Mouse (Mus musculus) E14TG2a.4 (cell line): ENCODE results near the gene Nt5dc3.

ENCODE experiments used
- H3K27me3 ChIP-seq: 2 replicates; pipeline ENCODE4 v1.6.1; 2014; ENCODE audit warnings: low read length, control low read depth; ENCODE audit not compliant: insufficient read depth
- H3K36me3 ChIP-seq: 2 replicates; pipeline ENCODE4 v1.6.1; 2014; ENCODE audit warnings: low read length, control low read depth; ENCODE audit not compliant: insufficient read depth
- H3K4me1 ChIP-seq: replicated peaks from 2 replicates; pipeline ENCODE4 v1.6.1; 2014; ENCODE audit warnings: low read depth, low read length, control low read depth
- H3K4me3 ChIP-seq: replicated peaks from 2 replicates; pipeline ENCODE4 v1.5.1; 2014; ENCODE audit warnings: mild to moderate bottlenecking, low read length
- H3K9me3 ChIP-seq: 2 replicates; pipeline ENCODE4 v1.6.1; 2014; ENCODE audit warnings: low read length, control low read depth
- CTCF ChIP-seq: conservative IDR thresholded peaks from 2 replicates; pipeline ENCODE4 v1.5.1; 2014; ENCODE audit warnings: low read length
- NANOG ChIP-seq: IDR thresholded peaks from 2 replicates; pipeline ENCODE4 v1.6.1; 2014; ENCODE audit warnings: borderline replicate concordance, low read length, mixed read lengths
- POU5F1 ChIP-seq: IDR thresholded peaks from 2 replicates; pipeline ENCODE4 v1.6.1; 2014; ENCODE audit warnings: low read length, borderline replicate concordance

The Nt5dc3 gene

DNA sequence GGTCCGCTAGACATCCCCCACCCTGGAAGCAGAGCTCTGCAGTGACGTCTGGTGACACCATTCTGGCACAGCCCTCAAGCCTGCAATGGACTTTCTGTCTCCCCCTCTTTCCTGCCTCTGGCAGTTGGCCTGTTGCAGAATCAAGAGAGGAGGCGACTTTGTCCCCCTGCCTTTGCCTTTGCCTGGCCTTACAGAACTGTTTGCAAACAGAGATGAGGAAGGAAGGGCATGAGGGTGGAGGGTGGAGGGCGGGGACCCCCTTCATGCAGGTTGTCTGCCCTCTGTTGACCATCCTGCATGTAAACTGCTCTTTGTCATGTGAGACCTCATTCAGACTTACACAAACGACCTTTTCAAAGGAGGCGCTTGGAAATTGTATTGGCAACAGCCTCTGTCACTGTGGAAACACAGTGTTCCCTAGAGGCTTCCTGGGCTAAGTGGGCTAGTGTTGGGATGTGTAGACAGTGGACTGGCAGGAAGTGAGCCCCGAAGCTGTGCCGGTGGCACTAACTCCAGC lies 40.9 kb downstream of the Nt5dc3 start:
- H3K27me3 ChIP-seq: no peaks in the 10 kb centered on the region
- peaks cover 80% of the 10 kb centered on the region for H3K36me3 ChIP-seq
- TF ChIP-seq NANOG (no peak), POU5F1 (no peak), CTCF (no peak)
- no peak overlapping the region for H3K4me3 ChIP-seq
- H3K9me3 ChIP-seq: no peaks in the 10 kb centered on the region
- peaks cover 37% of the 10 kb centered on the region for H3K4me1 ChIP-seq

DNA sequence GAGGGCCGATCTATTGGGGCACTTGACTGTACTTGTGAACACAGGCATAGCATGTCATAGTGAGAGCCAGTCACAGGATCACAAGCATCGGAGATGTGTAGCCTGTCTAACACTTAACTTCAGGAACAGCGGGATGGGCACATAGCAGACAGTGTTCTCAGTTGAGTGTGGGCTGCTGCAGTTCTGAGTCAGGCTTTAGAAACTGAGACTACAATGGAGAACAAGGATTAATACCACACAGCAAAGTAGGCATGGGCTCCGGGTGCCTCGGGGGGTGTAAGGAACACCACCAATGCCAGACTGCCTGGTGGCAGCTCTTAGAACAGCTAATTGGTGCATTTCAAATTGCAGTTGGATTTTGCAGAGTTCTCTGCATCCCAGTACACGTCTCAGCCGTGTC lies 42.2 kb downstream of the Nt5dc3 start:
- Histone ChIP-seq H3K9me3 (no peaks in the 10 kb centered on the region), H3K27me3 (no peaks in the 10 kb centered on the region), H3K36me3 (peaks cover 81% of the 10 kb centered on the region), H3K4me1 (peaks cover 37% of the 10 kb centered on the region), H3K4me3 (no peak overlapping the region)
- no peak for TF ChIP-seq NANOG
- no peak for TF ChIP-seq POU5F1
- no peak for TF ChIP-seq CTCF

DNA sequence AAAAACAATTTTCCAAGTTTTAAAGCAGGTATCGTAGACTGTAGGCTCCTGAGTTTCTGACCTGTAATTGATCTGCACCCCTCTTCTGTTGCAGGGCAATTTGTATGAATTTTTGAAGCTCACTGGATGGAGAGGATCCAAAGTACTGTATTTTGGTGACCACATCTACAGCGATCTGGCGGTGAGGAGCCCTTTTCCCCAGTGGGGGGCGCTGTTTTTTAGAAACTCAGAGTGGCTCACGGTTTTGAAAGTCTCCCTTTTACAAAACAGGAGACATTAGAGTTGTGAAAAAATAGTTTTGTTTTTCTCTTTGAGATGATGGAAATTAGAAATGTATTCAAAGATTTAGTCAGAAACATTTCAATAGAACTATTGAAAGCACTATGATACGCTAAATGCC lies 45.3 kb downstream of the Nt5dc3 start:
- Histone ChIP-seq H3K9me3 (no peaks in the 10 kb centered on the region), H3K27me3 (no peaks in the 10 kb centered on the region), H3K4me1 (peaks cover 30% of the 10 kb centered on the region), H3K4me3 (no peak overlapping the region), H3K36me3 (peaks cover 87% of the 10 kb centered on the region)
- TF ChIP-seq NANOG: no peak
- TF ChIP-seq CTCF: peak; percentile 75
- TF ChIP-seq POU5F1: no peak

DNA sequence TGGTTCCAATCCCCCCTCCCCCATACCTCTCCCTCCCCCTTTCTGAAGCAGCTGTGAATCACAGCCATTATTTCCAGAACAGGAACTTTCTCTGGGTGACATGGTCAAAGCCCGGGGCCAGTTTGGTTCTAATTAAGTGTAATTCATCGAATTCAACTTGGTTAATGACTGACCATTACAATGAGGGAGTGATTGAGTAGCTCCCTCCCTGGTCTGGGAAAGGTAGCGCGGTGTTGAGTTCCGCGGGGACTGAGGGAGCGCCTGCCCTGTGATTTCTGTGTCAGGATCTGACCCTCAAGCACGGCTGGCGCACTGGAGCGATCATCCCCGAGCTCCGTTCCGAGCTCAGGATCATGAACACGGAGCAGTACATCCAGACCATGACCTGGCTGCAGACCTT lies 46.1 kb downstream of the Nt5dc3 start:
- H3K9me3 ChIP-seq: no peaks in the 10 kb centered on the region
- peaks cover 23% of the 10 kb centered on the region for H3K4me1 ChIP-seq
- H3K27me3 ChIP-seq: no peaks in the 10 kb centered on the region
- TF ChIP-seq POU5F1: no peak
- no peak for TF ChIP-seq NANOG
- no peak for TF ChIP-seq CTCF
- no peak overlapping the region for H3K4me3 ChIP-seq
- H3K36me3 ChIP-seq: peaks cover 80% of the 10 kb centered on the region

DNA sequence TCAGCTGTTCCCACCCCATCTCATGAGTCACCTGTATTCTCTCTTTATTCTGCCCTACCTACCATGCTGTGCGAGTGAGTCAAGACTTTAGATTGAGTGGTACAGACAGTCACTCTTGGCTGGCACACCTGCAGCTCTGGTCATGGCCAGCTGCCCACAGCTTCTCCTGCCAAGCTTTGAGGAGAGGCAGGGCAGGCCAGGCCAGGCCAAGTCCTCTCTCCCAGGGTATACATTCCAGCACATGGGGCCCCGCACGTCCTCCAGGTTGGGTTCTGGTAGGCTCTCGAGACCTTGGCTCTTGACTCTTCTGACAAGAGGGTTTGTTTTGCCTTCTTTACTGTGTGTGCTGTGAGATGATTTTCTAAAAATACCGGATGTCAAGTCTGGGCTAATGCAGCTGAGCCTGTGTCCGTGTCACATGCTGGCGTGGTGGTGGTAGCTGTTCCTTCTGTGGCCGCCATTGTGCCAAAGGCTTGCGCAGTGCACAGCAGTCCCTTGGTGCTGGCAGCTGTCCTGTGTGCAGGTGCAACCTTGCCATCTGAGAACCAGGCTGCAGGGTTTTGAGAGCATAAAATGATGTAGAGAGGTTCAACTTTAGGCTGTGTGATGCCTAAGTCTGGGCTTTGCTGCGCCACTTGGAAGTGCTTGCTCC lies 47.2 kb downstream of the Nt5dc3 start:
- Histone ChIP-seq H3K9me3 (no peaks in the 10 kb centered on the region), H3K27me3 (no peaks in the 10 kb centered on the region), H3K36me3 (peaks cover 71% of the 10 kb centered on the region), H3K4me3 (no peak overlapping the region), H3K4me1 (peaks cover 20% of the 10 kb centered on the region)
- TF ChIP-seq NANOG: no peak
- no peak for TF ChIP-seq CTCF
- TF ChIP-seq POU5F1: no peak

DNA sequence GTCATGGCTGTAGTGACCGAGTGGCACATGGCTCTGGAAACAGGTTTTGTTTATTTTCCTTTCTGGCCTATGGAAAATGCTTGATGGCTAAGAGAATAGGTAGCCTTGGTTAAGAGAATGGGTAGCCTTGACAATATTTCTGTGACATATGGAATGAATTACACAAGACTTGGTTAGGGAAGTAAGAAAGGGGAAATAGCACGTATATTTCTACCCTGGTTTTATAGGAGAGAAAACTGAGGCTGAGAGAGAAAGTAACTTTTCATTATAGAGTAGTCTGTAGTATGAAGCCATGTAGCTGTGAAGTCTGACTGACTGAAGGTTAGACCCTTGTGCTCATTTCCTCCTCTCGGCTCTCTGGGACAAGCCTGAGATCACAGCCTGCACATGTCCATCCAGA lies 48.1 kb downstream of the Nt5dc3 start:
- no peak overlapping the region for H3K4me3 ChIP-seq
- H3K27me3 ChIP-seq: no peaks in the 10 kb centered on the region
- peaks cover 71% of the 10 kb centered on the region for H3K36me3 ChIP-seq
- TF ChIP-seq NANOG (no peak), POU5F1 (no peak), CTCF (no peak)
- no peaks in the 10 kb centered on the region for H3K9me3 ChIP-seq
- peaks cover 26% of the 10 kb centered on the region for H3K4me1 ChIP-seq

DNA sequence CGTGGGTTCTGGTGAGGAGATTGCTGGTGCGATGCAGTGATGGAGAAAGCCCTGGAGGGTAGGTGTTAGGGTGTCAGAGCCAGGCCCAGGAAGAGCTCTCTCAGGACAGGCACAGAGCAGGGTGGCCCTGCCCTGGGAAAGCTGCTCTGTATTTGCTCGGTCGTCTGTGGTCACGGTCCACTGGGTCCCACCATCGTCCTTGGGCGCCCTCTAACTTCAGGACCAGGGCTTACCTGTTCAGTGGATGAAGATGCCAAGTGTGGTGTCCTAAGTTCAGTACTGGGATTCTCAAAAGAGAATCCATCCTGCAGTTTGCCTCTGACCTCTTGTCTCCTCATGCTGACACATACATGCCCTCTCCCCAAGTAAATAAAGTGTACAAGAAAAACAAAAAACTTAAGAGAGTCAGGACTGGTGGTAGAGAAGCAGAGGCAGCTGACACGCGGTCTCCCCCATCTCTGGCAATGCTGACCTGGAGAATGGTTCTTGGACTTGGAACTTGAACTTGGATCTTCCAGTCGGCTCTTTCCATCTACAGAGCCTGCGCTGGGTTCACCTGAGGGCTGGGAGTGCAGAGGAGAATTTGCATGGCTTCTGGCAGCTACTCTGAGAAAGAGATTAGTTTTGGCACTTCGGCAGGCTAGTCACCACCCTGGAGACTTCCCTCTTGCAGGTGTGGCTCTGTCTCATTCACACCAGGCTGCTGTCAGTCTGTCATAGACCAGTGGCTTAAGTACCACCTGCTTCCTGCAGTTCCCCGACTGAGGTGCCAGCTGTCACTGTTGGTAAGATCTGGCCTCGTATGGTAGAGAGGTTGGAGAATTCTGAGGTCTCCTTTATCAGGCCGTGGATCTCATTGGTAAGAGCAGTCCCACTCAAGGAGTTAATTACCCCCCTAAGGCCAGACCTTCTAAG lies 49.7 kb downstream of the Nt5dc3 start:
- Histone ChIP-seq H3K4me3 (no peak overlapping the region), H3K27me3 (no peaks in the 10 kb centered on the region), H3K36me3 (peaks cover 71% of the 10 kb centered on the region), H3K9me3 (no peaks in the 10 kb centered on the region), H3K4me1 (peaks cover 33% of the 10 kb centered on the region)
- TF ChIP-seq NANOG (no peak), CTCF (no peak), POU5F1 (no peak)

DNA sequence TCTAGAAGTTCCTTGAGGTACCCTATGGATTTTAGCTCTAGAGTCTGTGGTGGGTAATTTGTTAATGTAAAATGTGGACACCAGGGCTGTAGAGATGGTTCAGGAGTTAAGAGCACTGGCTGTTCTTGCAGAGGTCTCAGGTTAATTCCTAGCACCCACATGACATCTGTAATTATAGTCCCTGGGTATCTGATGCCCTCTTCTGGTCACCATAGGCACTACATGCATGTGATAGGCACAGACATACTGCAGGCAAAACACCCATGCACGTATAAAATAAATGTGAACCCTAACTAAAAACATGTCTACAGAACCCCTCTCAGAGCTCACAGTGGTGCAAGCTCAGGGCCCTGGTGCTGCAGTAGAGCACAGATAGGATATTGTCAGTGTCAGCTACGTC lies 50.7 kb downstream of the Nt5dc3 start:
- no peak overlapping the region for H3K4me3 ChIP-seq
- peak; percentile 69 for TF ChIP-seq CTCF
- TF ChIP-seq POU5F1: no peak
- TF ChIP-seq NANOG: no peak
- no peaks in the 10 kb centered on the region for H3K9me3 ChIP-seq
- H3K36me3 ChIP-seq: peaks cover 74% of the 10 kb centered on the region
- H3K4me1 ChIP-seq: peaks cover 37% of the 10 kb centered on the region
- H3K27me3 ChIP-seq: no peaks in the 10 kb centered on the region
